Mouse (Mus musculus) heart, embryonic 15.5 days (tissue): ENCODE results near the gene Scfd2. TPM values are rescaled to one million over a fixed set of nuclear protein-coding genes. Genes with fewer than 3 reads are reported as not detected.

Source experiments
- ATAC-seq: fragments of 200-750 bp; cut with Nextera tagmentation; replicated peaks from 2 replicates; pipeline ENCODE4 v1.8.0; 2017; ENCODE audit warnings: low read depth, moderate TSS enrichment; ENCODE audit not compliant: insufficient number of reproducible peaks, insufficient read depth, low FRiP score
- H3K27ac ChIP-seq: fragments of 300-500 bp; sonication (generic); 2 replicates; pipeline ENCODE4 v1.5.1; 2015; ENCODE audit warnings: mild to moderate bottlenecking, inconsistent platforms
- H3K27me3 ChIP-seq: fragments of 300-500 bp; sonication (generic); 2 replicates; pipeline ENCODE4 v1.6.1; 2015; ENCODE audit warnings: inconsistent platforms
- H3K36me3 ChIP-seq: fragments of 300-500 bp; sonication (generic); 2 replicates; pipeline ENCODE4 v1.6.1; 2015; ENCODE audit warnings: mild to moderate bottlenecking, inconsistent platforms
- H3K4me1 ChIP-seq: fragments of 300-500 bp; sonication (generic); replicated peaks from 2 replicates; pipeline ENCODE4 v1.6.1; 2015; ENCODE audit warnings: inconsistent platforms
- H3K4me2 ChIP-seq: fragments of 300-500 bp; sonication (generic); 2 replicates; pipeline ENCODE4 v1.6.1; 2015; ENCODE audit warnings: inconsistent platforms, mild to moderate bottlenecking, moderate library complexity
- H3K4me3 ChIP-seq: fragments of 300-500 bp; sonication (generic); 2 replicates; pipeline ENCODE4 v1.5.1; 2015; ENCODE audit warnings: mild to moderate bottlenecking, inconsistent platforms
- H3K9ac ChIP-seq: fragments of 300-500 bp; sonication (generic); 2 replicates; pipeline ENCODE4 v1.6.1; 2015; ENCODE audit warnings: mild to moderate bottlenecking, inconsistent platforms
- H3K9me3 ChIP-seq: fragments of 300-500 bp; sonication (generic); replicated peaks from 2 replicates; pipeline ENCODE4 v1.6.1; 2016; ENCODE audit warnings: inconsistent platforms
- WGBS: fragments of 180-500 bp; shearing (Covaris S2); methylation state at CpG from one replicate; pipeline ENCODE4 v1.1.7; 2015; ENCODE audit warnings: mixed read lengths; 5-methylcytosine and 5-hydroxymethylcytosine counted together
- polyA plus RNA-seq: library from polyadenylated mRNA; unstranded; fragments of >200 nt; fragmentation: Nextera tagmentation; extraction: Ambion mirVana; gene quantifications from 2 replicates; pipeline ENCODE4 v1.2.1, GENCODE M21; 2015

Gene Scfd2
- polyA plus RNA-seq, 1 experiment from 2014 or later = 12.8 TPM

DNA sequence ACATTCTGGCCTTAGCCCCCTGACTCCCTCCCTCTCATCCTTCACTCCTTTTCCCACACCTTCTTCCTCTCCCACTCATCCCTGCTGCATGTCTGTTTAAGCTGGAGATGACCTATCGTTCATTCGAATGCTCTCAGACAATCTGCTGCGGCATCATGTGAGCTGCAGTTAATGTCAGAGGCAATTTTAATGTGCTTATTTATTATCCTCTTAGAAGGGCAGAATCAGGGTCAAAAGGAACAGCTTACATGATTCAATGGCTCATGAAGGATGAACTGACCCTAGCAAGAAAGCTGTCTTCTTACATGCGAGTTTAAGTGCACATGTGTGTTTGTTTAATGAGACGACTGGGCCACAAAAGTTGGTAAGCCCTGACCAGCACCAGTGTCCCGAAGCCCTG lies 241.6 kb downstream of the Scfd2 start:
- no peaks in the 10 kb centered on the region for H3K9me3 ChIP-seq
- H3K36me3 ChIP-seq = no peaks in the 10 kb centered on the region
- H3K4me3 ChIP-seq = no peak overlapping the region
- 91% methylated on average over 6 of the region's 6 CpGs for WGBS
- peaks cover 29% of the 10 kb centered on the region for H3K4me1 ChIP-seq
- ATAC-seq = no peak
- no peak overlapping the region for H3K9ac ChIP-seq
- no peak overlapping the region for H3K27ac ChIP-seq
- no peak overlapping the region for H3K4me2 ChIP-seq
- H3K27me3 ChIP-seq = no peaks in the 10 kb centered on the region

DNA sequence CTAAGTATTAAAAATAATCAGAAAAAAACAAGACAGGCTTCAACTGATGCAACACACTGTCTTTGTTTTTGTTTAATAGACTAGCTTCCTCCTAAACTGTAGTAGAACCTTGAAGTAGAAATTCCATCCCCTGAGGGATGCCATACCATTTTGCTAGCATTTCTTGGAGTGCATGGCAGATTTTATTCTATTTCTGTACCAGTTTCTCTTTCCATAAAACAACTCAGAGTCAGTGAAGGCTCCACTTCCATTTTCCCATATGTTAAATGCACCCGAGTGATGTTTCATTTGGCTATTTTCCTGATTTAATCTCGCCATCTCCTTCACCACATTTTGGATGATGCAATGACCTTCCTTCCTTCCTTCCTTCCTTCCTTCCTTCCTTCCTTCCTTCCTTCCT lies 243.4 kb downstream of the Scfd2 start:
- WGBS = 79% methylated on average over 2 of the region's 2 CpGs
- H3K27ac ChIP-seq = no peak overlapping the region
- H3K4me1 ChIP-seq = peaks cover 30% of the 10 kb centered on the region
- no peak for ATAC-seq
- H3K9ac ChIP-seq = no peak overlapping the region
- H3K27me3 ChIP-seq = no peaks in the 10 kb centered on the region
- H3K36me3 ChIP-seq = no peaks in the 10 kb centered on the region
- H3K4me3 ChIP-seq = no peak overlapping the region
- no peaks in the 10 kb centered on the region for H3K9me3 ChIP-seq
- no peak overlapping the region for H3K4me2 ChIP-seq

DNA sequence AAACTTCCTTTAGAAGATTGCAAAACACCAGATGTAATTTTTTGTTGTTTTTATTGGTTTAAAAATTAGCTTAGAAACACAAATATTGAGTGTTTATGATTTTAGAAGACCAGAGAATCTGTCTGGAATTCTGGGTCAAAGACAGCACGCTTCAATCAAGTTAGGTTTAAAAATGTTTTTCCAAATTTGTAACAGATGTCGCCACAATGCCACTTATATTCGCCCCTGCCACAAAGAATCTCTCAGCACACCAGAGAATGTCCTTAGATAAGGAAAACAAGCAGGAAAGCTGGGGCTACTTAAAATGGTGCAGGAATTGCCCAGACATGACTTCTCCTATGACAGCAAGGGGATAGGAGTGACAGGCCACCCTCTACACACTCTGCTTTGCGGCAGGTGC lies 245.3 kb downstream of the Scfd2 start:
- WGBS = 51% methylated on average over 4 of the region's 4 CpGs
- no peaks in the 10 kb centered on the region for H3K36me3 ChIP-seq
- ATAC-seq = no peak
- no peak overlapping the region for H3K4me2 ChIP-seq
- no peak overlapping the region for H3K9ac ChIP-seq
- no peak overlapping the region for H3K4me3 ChIP-seq
- no peak overlapping the region for H3K27ac ChIP-seq
- no peaks in the 10 kb centered on the region for H3K9me3 ChIP-seq
- no peaks in the 10 kb centered on the region for H3K27me3 ChIP-seq
- peaks cover 27% of the 10 kb centered on the region for H3K4me1 ChIP-seq

DNA sequence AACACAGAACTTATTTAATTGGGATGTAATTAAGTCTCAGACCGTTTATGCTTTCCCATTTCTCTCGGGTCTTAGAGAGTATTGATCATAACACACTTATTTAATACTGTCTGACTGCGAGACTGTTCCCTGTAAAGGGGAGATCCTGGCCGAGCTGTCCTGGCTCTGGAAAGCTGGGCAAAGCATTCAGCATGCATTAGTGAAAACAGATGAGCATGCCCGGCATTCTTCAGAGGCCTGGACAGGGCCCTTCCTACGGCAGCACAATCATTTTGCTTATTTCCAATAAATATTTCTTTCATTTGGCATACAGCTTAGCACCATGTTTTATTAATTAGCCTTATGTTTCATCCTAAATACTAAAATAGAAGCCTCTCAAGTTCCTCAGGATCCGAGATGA lies 245.8 kb downstream of the Scfd2 start:
- H3K4me3 ChIP-seq = no peak overlapping the region
- peak overlapping the region; percentile 50; the same call in 1 of the 2 replicates for H3K27ac ChIP-seq
- no peaks in the 10 kb centered on the region for H3K9me3 ChIP-seq
- H3K9ac ChIP-seq = no peak overlapping the region
- H3K4me2 ChIP-seq = no peak overlapping the region
- H3K4me1 ChIP-seq = peaks cover 30% of the 10 kb centered on the region
- 42% methylated on average over 7 of the region's 7 CpGs for WGBS
- no peak for ATAC-seq
- no peaks in the 10 kb centered on the region for H3K36me3 ChIP-seq
- H3K27me3 ChIP-seq = no peaks in the 10 kb centered on the region

DNA sequence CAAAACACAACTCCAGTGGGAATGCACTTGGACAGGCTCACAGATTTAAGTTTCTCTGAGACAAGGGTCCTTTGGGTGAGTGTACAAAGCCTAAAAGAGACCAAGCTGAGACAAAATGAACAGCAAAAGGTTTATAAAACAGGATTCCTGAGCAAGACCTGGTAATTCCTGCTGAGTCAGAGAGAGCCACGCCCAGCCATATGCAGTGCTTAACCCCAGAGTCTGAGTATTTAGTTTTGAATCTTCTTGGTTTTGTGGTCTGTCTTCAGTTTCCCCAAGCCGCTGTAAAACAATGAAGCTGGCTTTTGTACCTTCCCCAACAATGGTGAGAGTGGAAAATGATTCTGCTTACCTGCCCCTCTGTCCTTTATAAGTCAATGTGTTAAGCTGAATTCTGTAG lies 246.3 kb downstream of the Scfd2 start:
- Histone ChIP-seq H3K9me3 (no peaks in the 10 kb centered on the region), H3K4me2 (no peak overlapping the region), H3K27me3 (no peaks in the 10 kb centered on the region), H3K27ac (peak overlapping the region; percentile 50; the same call in 1 of the 2 replicates), H3K36me3 (no peaks in the 10 kb centered on the region), H3K4me3 (no peak overlapping the region), H3K4me1 (peaks cover 30% of the 10 kb centered on the region), H3K9ac (no peak overlapping the region)
- 69% methylated on average over 2 of the region's 2 CpGs for WGBS
- ATAC-seq = no peak

DNA sequence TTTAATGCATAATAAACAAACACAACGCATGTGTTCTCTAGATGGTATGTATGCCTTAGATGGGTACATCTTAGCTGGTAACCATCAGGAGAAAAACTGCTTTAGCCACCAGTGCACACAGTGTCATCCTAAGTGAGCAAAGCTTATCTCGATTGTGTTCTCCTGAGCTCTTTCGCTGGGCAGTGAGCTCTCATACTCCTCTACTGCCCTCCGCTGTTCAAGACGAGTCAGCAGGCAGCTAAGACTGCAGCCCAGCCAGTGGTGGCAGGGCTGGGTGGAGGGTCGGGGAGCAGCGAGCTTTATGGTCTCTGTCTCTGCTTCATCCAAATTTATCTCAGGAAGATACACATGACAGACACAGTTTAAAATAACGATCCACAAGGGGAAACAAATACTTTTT lies 248.0 kb downstream of the Scfd2 start:
- 30% methylated on average over 8 of the region's 8 CpGs for WGBS
- ATAC-seq = no peak
- no peak overlapping the region for H3K9ac ChIP-seq
- H3K4me2 ChIP-seq = no peak overlapping the region
- H3K27me3 ChIP-seq = no peaks in the 10 kb centered on the region
- no peaks in the 10 kb centered on the region for H3K9me3 ChIP-seq
- no peak overlapping the region for H3K4me3 ChIP-seq
- H3K4me1 ChIP-seq = peaks cover 30% of the 10 kb centered on the region
- no peaks in the 10 kb centered on the region for H3K36me3 ChIP-seq
- H3K27ac ChIP-seq = no peak overlapping the region

DNA sequence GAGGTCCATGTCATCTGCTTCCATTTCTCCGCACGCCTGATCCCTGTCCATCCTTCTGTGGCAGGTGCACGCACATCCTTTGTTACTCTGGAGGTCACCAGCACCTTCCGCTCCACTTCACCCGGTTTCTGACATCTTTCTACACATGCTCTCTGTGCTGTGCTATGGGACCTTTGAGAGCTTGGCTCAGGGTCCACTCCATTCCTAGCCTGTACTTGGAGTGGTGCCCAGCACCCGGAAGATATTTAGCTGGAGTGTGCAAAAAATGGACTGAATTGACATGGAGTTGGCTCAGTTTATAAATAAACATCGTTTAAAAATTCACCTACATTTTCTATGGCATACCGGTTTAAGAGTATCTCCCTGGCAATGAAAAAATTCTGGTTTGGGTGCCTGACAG lies 250.1 kb downstream of the Scfd2 start:
- Histone ChIP-seq H3K36me3 (no peaks in the 10 kb centered on the region), H3K9me3 (no peaks in the 10 kb centered on the region), H3K4me1 (peaks cover 32% of the 10 kb centered on the region), H3K4me2 (no peak overlapping the region), H3K27me3 (no peaks in the 10 kb centered on the region), H3K4me3 (no peak overlapping the region), H3K9ac (no peak overlapping the region), H3K27ac (peak overlapping the region; percentile 38)
- 56% methylated on average over 8 of the region's 8 CpGs for WGBS
- no peak for ATAC-seq

DNA sequence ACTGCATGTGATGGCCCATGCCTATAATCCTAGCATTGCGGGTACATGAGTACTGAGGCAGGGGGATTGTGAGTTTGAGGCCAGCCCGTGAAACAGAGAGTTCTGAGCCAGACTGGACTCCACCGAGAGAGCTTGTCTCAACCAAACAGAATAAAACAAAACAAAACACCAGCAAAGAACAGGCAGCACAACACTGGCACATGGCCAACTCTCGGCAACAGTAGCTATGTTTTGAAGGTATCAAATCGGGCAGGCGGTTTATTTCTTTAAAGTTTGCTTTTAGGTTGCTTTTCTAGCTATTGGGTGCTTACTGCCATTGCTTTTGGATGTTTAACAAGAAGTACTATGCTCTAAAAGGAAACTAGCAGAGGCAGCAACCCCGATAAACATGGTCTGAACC lies 251.9 kb downstream of the Scfd2 start:
- no peak for ATAC-seq
- H3K9me3 ChIP-seq = no peaks in the 10 kb centered on the region
- H3K27ac ChIP-seq = no peak overlapping the region
- WGBS = 70% methylated on average over 7 of the region's 7 CpGs
- H3K4me1 ChIP-seq = peaks cover 24% of the 10 kb centered on the region
- no peaks in the 10 kb centered on the region for H3K27me3 ChIP-seq
- no peaks in the 10 kb centered on the region for H3K36me3 ChIP-seq
- no peak overlapping the region for H3K4me2 ChIP-seq
- no peak overlapping the region for H3K9ac ChIP-seq
- H3K4me3 ChIP-seq = no peak overlapping the region

DNA sequence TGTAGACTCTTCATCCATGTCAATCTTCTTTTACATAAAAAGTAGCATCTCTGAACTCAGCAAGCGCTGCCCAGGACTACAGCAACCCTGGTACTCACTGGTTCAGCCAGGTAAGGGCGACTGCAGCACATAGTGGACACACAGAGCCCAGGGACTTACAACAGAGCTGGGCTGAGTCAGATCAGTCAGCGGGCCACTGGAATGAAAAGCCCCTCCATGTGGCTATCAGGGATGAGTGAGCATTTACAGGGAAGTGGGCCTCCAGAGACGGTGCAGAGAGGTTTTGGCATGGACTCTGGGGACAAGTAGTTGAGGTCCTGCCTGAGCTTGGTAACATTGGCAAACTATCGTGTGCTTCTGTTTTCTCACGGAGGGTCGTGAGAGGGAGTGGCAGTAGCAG lies 253.1 kb downstream of the Scfd2 start:
- no peaks in the 10 kb centered on the region for H3K36me3 ChIP-seq
- ATAC-seq = no peak
- H3K4me2 ChIP-seq = no peak overlapping the region
- no peaks in the 10 kb centered on the region for H3K27me3 ChIP-seq
- H3K9me3 ChIP-seq = no peaks in the 10 kb centered on the region
- H3K27ac ChIP-seq = no peak overlapping the region
- H3K4me3 ChIP-seq = no peak overlapping the region
- no peak overlapping the region for H3K9ac ChIP-seq
- peaks cover 27% of the 10 kb centered on the region for H3K4me1 ChIP-seq
- 74% methylated on average over 7 of the region's 7 CpGs for WGBS

DNA sequence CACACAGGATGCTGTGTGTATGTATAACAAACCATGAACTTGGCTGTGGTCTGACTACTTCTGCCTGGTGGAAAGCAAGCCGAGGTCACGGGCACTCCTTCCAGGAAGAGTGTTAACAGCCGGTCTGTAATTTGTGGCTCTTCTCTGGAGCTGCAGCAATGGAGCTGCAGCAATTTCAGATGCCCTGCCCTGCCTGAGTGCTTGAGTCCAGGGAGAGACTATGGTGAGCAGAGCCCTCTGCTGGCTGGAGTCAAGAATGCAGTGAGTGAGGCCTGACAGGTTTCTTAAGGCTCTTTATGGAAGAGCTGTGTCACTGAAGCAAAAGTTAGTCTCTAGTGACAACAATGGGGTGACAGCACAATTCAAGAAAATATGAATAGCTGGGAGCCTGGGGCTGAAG lies 253.8 kb downstream of the Scfd2 start:
- Histone ChIP-seq H3K9me3 (no peaks in the 10 kb centered on the region), H3K27me3 (no peaks in the 10 kb centered on the region), H3K4me2 (no peak overlapping the region), H3K9ac (no peak overlapping the region), H3K4me1 (peaks cover 30% of the 10 kb centered on the region), H3K27ac (no peak overlapping the region), H3K4me3 (no peak overlapping the region), H3K36me3 (no peaks in the 10 kb centered on the region)
- 0 out of 2 replicates have a peak, but pooled peaks have one; percentile 62 for ATAC-seq
- 1% methylated on average over 3 of the region's 3 CpGs for WGBS

DNA sequence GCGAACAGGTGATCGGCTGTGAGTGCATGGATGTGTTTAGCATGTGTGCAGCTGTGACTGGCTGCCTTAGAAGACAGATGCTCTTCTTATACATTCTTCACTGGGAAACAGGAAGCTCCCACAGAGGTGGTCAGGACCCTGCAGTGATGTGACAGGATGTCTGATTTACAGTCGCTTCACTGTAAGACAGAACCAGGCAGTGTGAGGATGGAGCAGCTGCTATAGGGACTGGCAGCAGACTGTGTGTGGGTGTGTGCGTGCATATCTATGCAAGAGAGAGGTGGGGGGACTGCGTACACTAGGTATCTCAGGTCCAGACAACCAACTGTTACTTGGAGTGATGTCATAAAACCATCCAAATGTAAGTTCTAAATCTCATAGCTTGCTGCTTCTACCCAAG lies 254.3 kb downstream of the Scfd2 start:
- ATAC-seq = no peak

DNA sequence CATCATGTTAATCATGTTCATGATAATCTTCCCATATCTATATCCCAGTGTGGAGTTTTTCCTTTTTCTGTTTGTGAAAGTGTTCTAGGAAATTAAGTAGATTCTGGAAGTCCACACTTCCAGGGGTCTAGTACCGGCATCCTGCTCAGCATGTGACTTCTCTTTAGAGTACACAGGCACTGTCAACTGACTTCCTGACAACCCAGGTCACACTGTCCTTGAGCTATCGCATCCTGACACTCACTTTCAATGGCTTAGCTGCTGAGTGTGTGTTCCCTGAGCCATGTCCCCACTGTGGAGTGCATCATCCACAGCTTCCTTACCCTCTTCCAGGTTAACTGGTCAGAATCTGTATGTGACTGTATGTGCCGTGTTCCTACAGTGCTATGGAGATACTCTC lies 258.2 kb downstream of the Scfd2 start:
- H3K4me1 ChIP-seq = peaks cover 19% of the 10 kb centered on the region
- WGBS = 30% methylated on average over 3 of the region's 3 CpGs
- no peaks in the 10 kb centered on the region for H3K27me3 ChIP-seq
- no peaks in the 10 kb centered on the region for H3K9me3 ChIP-seq
- ATAC-seq = peak; percentile 51; the same call in 1 of the 2 replicates
- no peak overlapping the region for H3K4me2 ChIP-seq
- H3K36me3 ChIP-seq = no peaks in the 10 kb centered on the region
- H3K9ac ChIP-seq = no peak overlapping the region
- no peak overlapping the region for H3K4me3 ChIP-seq
- H3K27ac ChIP-seq = peak overlapping the region; percentile 19

More for the DNA sequence above, 254.3 kb downstream of the Scfd2 start:
- Histone ChIP-seq H3K36me3 (no peaks in the 10 kb centered on the region), H3K27ac (no peak overlapping the region), H3K4me3 (no peak overlapping the region), H3K9me3 (no peaks in the 10 kb centered on the region), H3K4me2 (no peak overlapping the region), H3K4me1 (peaks cover 30% of the 10 kb centered on the region), H3K27me3 (no peaks in the 10 kb centered on the region), H3K9ac (no peak overlapping the region)
- 79% methylated on average over 5 of the region's 5 CpGs for WGBS
